Mouse (Mus musculus) embryonic fibroblast, embryonic 13.5 days (primary cell): ENCODE data around the gene Wscd2.

Experiments used
- CTCF ChIP-seq: IDR thresholded peaks from 2 replicates; pipeline ENCODE4 v1.5.1; 2011; ENCODE audit warnings: mild to moderate bottlenecking, control low read depth, low read length, moderate library complexity, borderline replicate concordance; ENCODE audit not compliant: insufficient read depth
- POLR2A ChIP-seq: IDR thresholded peaks from 2 replicates; pipeline ENCODE4 v1.6.1; 2011; ENCODE audit warnings: low read depth, mild to moderate bottlenecking, control low read depth, low read length, moderate library complexity

DNA sequence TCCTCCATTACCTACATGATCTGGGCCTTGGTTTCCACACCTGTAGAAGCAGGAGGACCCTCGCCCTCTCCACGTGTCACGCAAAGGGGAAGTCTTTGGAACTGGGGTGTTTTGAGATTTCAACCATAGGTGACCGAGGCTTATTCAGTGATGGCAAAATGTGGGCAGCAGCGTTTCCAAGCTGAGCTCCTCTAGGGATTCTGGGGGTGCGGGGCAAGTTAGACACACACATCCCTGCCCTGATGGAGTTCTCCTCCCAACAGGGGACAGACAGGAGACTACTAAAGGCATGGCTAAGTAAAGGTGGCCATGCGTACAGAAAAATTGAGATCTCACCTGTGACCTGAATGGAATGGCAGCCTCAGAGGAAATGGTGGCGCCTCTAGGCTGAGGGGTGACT is 118.4 kb downstream of the Wscd2 start:
- no peak for TF ChIP-seq CTCF
- no peak for TF ChIP-seq POLR2A
